Mouse (Mus musculus) intestine, postnatal 0 days (tissue): ENCODE data around the gene Gm49403. TPM values are rescaled to one million over a fixed set of nuclear protein-coding genes. Genes with fewer than 3 reads are reported as not detected.
A peak's percentile ranks its signal among the peaks of the same experiment; 100 is the strongest.
"Not testable (repeated sequence)": the region's sequence is repeated elsewhere in the genome, so short reads cannot be mapped to it uniquely, and the experiment has no call there.

ENCODE experiments used
- ATAC-seq: fragments of 200-750 bp; cut with Nextera tagmentation; 2 replicates; pipeline ENCODE4 v1.8.0; 2017; ENCODE audit warnings: mild to moderate bottlenecking, moderate TSS enrichment, moderate library complexity
- H3K27ac ChIP-seq: fragments of 300-500 bp; sonication (generic); 2 replicates; pipeline ENCODE4 v1.5.1; 2014; ENCODE audit warnings: mild to moderate bottlenecking, low read depth, low read length, moderate library complexity
- H3K27me3 ChIP-seq: fragments of 300-500 bp; sonication (generic); replicated peaks from 2 replicates; pipeline ENCODE4 v1.6.1; 2014; ENCODE audit warnings: low read length, mixed read lengths; ENCODE audit not compliant: control insufficient read depth, insufficient read depth
- H3K36me3 ChIP-seq: fragments of 300-500 bp; sonication (generic); 2 replicates; pipeline ENCODE4 v1.6.1; 2014; ENCODE audit warnings: mild to moderate bottlenecking, moderate library complexity; ENCODE audit not compliant: control insufficient read depth, insufficient read depth
- H3K4me1 ChIP-seq: fragments of 300-500 bp; sonication (generic); replicated peaks from 2 replicates; pipeline ENCODE4 v1.6.1; 2014; ENCODE audit warnings: antibody characterized with exemption, low read length, mixed read lengths; ENCODE audit not compliant: control insufficient read depth, insufficient read depth
- H3K4me2 ChIP-seq: fragments of 300-500 bp; sonication (generic); replicated peaks from 2 replicates; pipeline ENCODE4 v1.6.1; 2014; ENCODE audit warnings: low read depth, mild to moderate bottlenecking, moderate library complexity
- H3K4me3 ChIP-seq: fragments of 300-500 bp; sonication (generic); 2 replicates; pipeline ENCODE4 v1.5.1; 2014; ENCODE audit warnings: low read depth, low read length
- H3K9ac ChIP-seq: fragments of 300-500 bp; sonication (generic); 2 replicates; pipeline ENCODE4 v1.6.1; 2014; ENCODE audit warnings: mild to moderate bottlenecking, low read depth, low read length
- H3K9me3 ChIP-seq: fragments of 300-500 bp; sonication (generic); 2 replicates; pipeline ENCODE4 v1.6.1; 2016; ENCODE audit warnings: mixed run types; ENCODE audit not compliant: control insufficient read depth
- CTCF ChIP-seq: sonication (generic); IDR thresholded peaks from 2 replicates; pipeline ENCODE4 v1.5.1; 2016; ENCODE audit warnings: low read depth, mild to moderate bottlenecking, control low read depth, antibody characterized with exemption, moderate library complexity
- WGBS: fragments of 180-500 bp; shearing (Covaris S2); extraction: QIAGEN DNeasy Blood & Tissue Kit; methylation state at CpG from one replicate; pipeline ENCODE4 v1.1.7; 2014; 5-methylcytosine and 5-hydroxymethylcytosine counted together
- polyA plus RNA-seq: library from polyadenylated mRNA; unstranded; fragments of >200 nt; fragmentation: Nextera tagmentation; extraction: Ambion mirVana; gene quantifications from 2 replicates; pipeline ENCODE4 v1.2.1, GENCODE M21; 2015

The Gm49403 gene
- polyA plus RNA-seq, 1 experiment from 2014 or later: not detected

DNA sequence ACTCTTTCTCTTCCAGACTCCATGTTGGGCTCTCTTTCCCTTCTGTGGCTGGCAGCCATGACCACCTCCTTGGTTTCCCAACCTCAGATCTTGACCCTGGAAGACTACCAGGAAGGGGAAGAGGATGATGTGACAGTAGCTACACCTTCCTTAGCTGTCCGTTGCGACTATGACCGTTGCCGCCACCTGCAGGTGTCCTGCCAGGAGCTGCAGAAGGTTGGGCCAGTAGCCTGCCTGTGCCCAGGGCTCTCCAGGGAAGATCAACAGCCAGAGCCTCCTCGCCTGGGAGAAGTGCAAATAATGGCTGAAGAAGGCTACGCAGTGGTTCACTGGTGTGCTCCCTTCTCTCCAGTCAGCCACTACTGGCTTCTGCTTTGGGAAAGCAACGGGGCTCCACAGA is 32.1 kb upstream of the Gm49403 start:
- H3K4me2 ChIP-seq: peak overlapping the region; percentile 14; the same call in 1 of the 2 replicates
- ATAC-seq: no peak

DNA sequence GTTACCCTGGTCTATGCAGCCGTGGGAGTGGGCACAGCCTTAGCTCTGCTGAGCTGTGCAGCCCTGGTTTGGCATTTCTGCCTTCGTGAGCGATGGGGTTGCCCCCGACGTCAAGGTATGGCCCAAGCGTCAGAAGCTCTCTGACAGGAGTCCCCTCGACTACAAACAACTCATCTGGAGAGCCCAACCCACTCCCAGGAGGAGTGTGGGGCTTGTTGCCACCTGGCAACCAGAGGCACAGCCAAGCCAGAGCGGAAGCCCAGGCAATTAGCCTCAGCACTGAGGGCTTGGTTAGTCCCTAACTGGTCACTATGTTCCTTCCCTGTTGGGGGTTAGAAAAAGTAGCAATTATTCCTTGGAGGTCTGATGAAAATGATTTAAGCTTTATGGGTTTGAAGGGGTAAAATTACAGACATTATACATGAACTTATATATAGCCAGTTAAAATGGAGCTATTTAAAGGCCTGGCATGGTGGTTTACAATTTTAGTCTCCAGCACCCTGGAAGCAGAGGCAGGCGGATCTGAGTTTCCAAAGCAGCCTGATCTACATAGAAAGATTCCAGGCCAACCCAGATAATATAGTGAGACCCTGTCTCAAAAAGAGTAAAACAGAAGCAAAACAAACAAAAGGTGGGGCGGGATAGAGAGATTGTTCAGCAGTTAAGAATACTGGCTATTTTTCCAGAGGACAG is 31.3 kb upstream of the Gm49403 start:
- ATAC-seq: no peak
- TF ChIP-seq CTCF: no peak
- 0 out of 2 replicates have a peak, but pooled peaks cover 6% of the 10 kb centered on the region for H3K36me3 ChIP-seq
- H3K4me3 ChIP-seq: no peak overlapping the region
- 47% methylated on average over 10 of the region's 10 CpGs for WGBS
- H3K27me3 ChIP-seq: no peaks in the 10 kb centered on the region
- H3K27ac ChIP-seq: no peak overlapping the region
- no peak overlapping the region for H3K4me2 ChIP-seq
- no peaks in the 10 kb centered on the region for H3K9me3 ChIP-seq
- no peaks in the 10 kb centered on the region for H3K4me1 ChIP-seq
- no peak overlapping the region for H3K9ac ChIP-seq

More for the DNA sequence above, 32.1 kb upstream of the Gm49403 start:
- Histone ChIP-seq H3K9me3 (no peaks in the 10 kb centered on the region), H3K4me3 (no peak overlapping the region), H3K27me3 (no peaks in the 10 kb centered on the region), H3K36me3 (peaks cover 13% of the 10 kb centered on the region), H3K27ac (no peak overlapping the region), H3K4me1 (no peaks in the 10 kb centered on the region), H3K9ac (no peak overlapping the region)
- 40% methylated on average over 7 of the region's 7 CpGs for WGBS
- TF ChIP-seq CTCF: peak; percentile 35

- no peak for TF ChIP-seq CTCF
- Histone ChIP-seq H3K27me3 (no peaks in the 10 kb centered on the region), H3K4me1 (no peaks in the 10 kb centered on the region), H3K9ac (no peak overlapping the region), H3K27ac (no peak overlapping the region), H3K36me3 (no peaks in the 10 kb centered on the region), H3K4me3 (no peak overlapping the region), H3K9me3 (no peaks in the 10 kb centered on the region), H3K4me2 (no peak overlapping the region)
- no peak for ATAC-seq
- WGBS: 83% methylated on average over 3 of the region's 3 CpGs
Measured at GRCm38 (mm10) chr19:8853117-8853516, 30.6 kb upstream of the Gm49403 start.

DNA sequence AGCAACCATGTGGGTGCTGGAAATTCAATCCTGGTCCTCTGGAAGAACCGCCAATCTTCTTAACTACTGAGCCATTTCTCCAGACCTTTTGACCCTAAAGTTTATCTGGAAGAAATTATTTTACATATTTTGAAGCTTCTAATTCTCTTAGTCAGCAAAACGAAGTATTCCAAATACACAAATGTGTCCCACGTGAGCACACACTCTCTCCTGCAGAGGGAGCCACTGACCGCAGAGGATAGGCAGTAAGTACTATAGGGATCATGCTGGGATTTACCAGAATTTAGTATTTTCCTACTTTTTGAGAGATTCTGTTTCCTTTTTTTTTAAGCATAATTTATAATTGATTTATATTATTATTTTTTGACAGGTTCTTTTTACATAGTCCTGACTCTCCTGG is 26.0 kb upstream of the Gm49403 start:
- WGBS: 31% methylated on average over 4 of the region's 4 CpGs
- Histone ChIP-seq H3K9ac (no peak overlapping the region), H3K27ac (no peak overlapping the region), H3K4me2 (no peak overlapping the region), H3K9me3 (no peaks in the 10 kb centered on the region), H3K27me3 (no peaks in the 10 kb centered on the region), H3K36me3 (no peaks in the 10 kb centered on the region), H3K4me3 (no peak overlapping the region), H3K4me1 (no peaks in the 10 kb centered on the region)
- TF ChIP-seq CTCF: peak; percentile 79
- ATAC-seq: no peak

DNA sequence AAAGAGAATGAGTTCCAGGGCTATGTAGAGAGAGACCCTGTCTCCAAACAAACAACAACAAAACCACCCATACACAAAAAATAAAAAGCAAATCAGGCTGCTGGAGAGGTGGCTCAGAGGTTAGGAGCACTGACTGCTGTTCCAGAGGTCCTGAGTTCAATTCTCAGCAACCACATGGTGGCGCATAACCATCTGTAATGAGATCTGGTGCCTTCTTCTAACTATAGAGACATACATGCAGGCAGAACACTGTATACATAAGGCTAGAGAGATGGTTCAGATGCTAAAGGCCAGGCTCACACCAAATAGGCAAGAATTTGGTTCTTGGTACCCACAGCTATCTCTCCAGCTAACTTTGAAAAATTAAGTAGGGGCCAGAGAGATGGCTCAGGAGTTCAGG is 24.7 kb upstream of the Gm49403 start:
- 17% methylated on average over 1 of the region's 1 CpGs for WGBS
- Histone ChIP-seq H3K27me3 (no peaks in the 10 kb centered on the region), H3K9ac (no peak overlapping the region), H3K4me2 (no peak overlapping the region), H3K27ac (no peak overlapping the region), H3K36me3 (no peaks in the 10 kb centered on the region), H3K4me1 (no peaks in the 10 kb centered on the region), H3K4me3 (no peak overlapping the region), H3K9me3 (no peaks in the 10 kb centered on the region)
- no peak for ATAC-seq
- TF ChIP-seq CTCF: peak; percentile 69

- H3K4me2 ChIP-seq: no peak overlapping the region
- TF ChIP-seq CTCF: no peak
- 84% methylated on average over 6 of the region's 6 CpGs for WGBS
Measured at GRCm38 (mm10) chr19:8864265-8864664, 19.5 kb upstream of the Gm49403 start.

DNA sequence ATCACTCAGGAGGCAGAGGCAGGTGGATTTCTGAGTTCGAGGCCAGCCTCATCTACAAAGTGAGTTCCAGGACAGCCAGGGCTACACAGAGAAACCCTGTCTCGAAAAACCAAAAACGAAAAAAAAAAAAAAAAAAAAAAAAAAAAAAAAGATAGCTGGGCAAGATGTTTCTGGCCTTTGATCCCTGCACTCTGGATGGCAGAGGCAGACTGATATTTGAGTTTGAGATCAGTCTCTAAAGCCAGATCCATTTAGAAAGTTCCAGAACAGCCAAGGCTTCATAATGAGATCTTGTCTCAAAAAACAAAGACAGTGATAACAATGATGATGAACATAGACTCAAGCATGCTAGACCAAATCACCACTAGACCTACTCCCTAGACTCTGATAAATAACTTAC is 13.3 kb upstream of the Gm49403 start:
- not testable (repeated sequence) for H3K27me3 ChIP-seq, H3K4me1 ChIP-seq, ATAC-seq, H3K9me3 ChIP-seq
- Histone ChIP-seq H3K36me3 (peaks cover 22% of the 10 kb centered on the region), H3K9ac (peak overlapping the region; percentile 89; the same call in 1 of the 2 replicates), H3K4me3 (peak overlapping the region; percentile 80), H3K4me2 (peak overlapping the region; percentile 86), H3K27ac (peak overlapping the region; percentile 87; the same call in 1 of the 2 replicates)
- whole genome bisulfite sequencing: 79% methylated on average over 3 of the region's 3 CpGs

More at GRCm38 (mm10) chr19:8864265-8864664, 19.5 kb upstream of the Gm49403 start:
- Histone ChIP-seq H3K27me3 (no peaks in the 10 kb centered on the region), H3K4me1 (no peaks in the 10 kb centered on the region), H3K4me3 (no peak overlapping the region), H3K36me3 (no peaks in the 10 kb centered on the region), H3K9ac (no peak overlapping the region), H3K9me3 (no peaks in the 10 kb centered on the region), H3K27ac (no peak overlapping the region)
- no peak for ATAC-seq
